ENCODE assay signal across 8 mouse cellular contexts in the genomic region with DNA sequence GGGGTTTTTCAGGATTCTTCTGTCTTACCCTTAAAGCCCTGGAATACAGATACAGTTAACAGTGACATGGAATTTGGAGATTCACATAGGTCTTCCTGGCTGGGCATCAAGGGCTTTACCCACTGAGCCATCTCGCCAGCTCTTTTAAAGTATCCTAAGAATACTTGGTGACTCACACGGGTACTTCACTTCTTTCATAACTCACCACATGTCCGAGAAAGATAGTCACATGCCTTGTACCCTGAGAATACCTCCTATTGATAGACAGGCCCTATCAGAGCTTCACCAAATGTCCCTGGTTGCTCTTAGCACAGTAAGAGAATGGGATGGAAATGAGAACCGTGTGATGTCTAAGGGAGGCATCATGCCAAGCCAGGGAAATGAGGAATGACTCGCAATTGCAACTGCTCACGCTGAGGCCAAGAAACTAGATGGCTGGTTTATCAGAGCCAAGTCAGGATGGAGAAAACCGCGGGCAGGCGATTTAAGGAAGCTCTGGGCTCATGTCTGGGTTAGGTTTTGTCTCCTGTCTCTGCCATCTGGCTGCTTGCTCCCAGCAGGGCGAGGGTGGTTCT. TPM values are rescaled to one million over a fixed set of nuclear protein-coding genes. Genes with fewer than 3 reads are reported as not detected.
DNase-seq lines count a peak whose midpoint lies in the region; ATAC-seq lines count a peak whose summit lies in the region.

No protein-coding gene starts in this region.

- H3K36me3 ChIP-seq in heart, embryonic 13.5 days = no peaks in the 10 kb centered on the region
- H3K36me3 ChIP-seq in liver, embryonic 15.5 days (replicated peaks) = no peaks in the 10 kb centered on the region
- H3K36me3 ChIP-seq in neural tube, embryonic 15.5 days = no peaks in the 10 kb centered on the region

- H3K9me3 ChIP-seq in heart, embryonic 13.5 days = no peaks in the 10 kb centered on the region
- H3K9me3 ChIP-seq in liver, embryonic 15.5 days (replicated peaks) = no peaks in the 10 kb centered on the region
- H3K9me3 ChIP-seq in neural tube, embryonic 15.5 days (replicated peaks) = no peaks in the 10 kb centered on the region

- peaks cover 14% of the 10 kb centered on the region for H3K4me1 ChIP-seq in heart, embryonic 13.5 days
- peaks cover 38% of the 10 kb centered on the region for H3K4me1 ChIP-seq in liver, embryonic 15.5 days (replicated peaks)
- peaks cover 17% of the 10 kb centered on the region for H3K4me1 ChIP-seq in neural tube, embryonic 15.5 days

- peak; percentile 55 for DNase-seq in right cerebral cortex, adult 18-20 months
- no peak for DNase-seq in right cerebral cortex, postnatal 4 days
- DNase-seq in c-Kit-positive CD71-positive TER-119-negative erythroid progenitor cells, embryonic 14.5 days (ENCODE audit: low read depth) = peak; percentile 65
- no peak for DNase-seq in thymus, postnatal 10 days (ENCODE audit: low spot score in 2 of 2)
- no peak for DNase-seq in kidney, postnatal 4 days

- peak overlapping the region; percentile 86 for H3K4me2 ChIP-seq in heart, embryonic 13.5 days
- peak overlapping the region; percentile 93 for H3K4me2 ChIP-seq in liver, embryonic 15.5 days
- H3K4me2 ChIP-seq in neural tube, embryonic 15.5 days = peak overlapping the region; percentile 85

- 0 out of 2 replicates have a peak, but pooled peaks cover 2% of the 10 kb centered on the region for H3K27me3 ChIP-seq in heart, embryonic 13.5 days (replicated peaks)
- no peaks in the 10 kb centered on the region for H3K27me3 ChIP-seq in liver, embryonic 15.5 days
- no peaks in the 10 kb centered on the region for H3K27me3 ChIP-seq in neural tube, embryonic 15.5 days (replicated peaks)

- peak overlapping the region; percentile 83 for H3K9ac ChIP-seq in heart, embryonic 13.5 days
- H3K9ac ChIP-seq in liver, embryonic 15.5 days = peak overlapping the region; percentile 74
- H3K9ac ChIP-seq in neural tube, embryonic 15.5 days (replicated peaks) = peak overlapping the region; percentile 68

- no peak for ATAC-seq in heart, embryonic 13.5 days (ENCODE audit: extremely low read depth, insufficient number of reproducible peaks, low FRiP score, low TSS enrichment)
- ATAC-seq in liver, embryonic 15.5 days (ENCODE audit: insufficient read depth) = peak; percentile 68
- ATAC-seq in neural tube, embryonic 15.5 days (ENCODE audit: low FRiP score) = peak; percentile 29

- H3K27ac ChIP-seq in heart, embryonic 13.5 days (replicated peaks) = peak overlapping the region; percentile 91
- H3K27ac ChIP-seq in liver, embryonic 15.5 days (replicated peaks) = peak overlapping the region; percentile 99
- H3K27ac ChIP-seq in neural tube, embryonic 15.5 days (replicated peaks) = peak overlapping the region; percentile 99

- H3K4me3 ChIP-seq in heart, embryonic 13.5 days = peak overlapping the region; percentile 73
- H3K4me3 ChIP-seq in liver, embryonic 15.5 days (replicated peaks) = peak overlapping the region; percentile 79
- H3K4me3 ChIP-seq in neural tube, embryonic 15.5 days (replicated peaks) = peak overlapping the region; percentile 62

- WGBS in heart, embryonic 13.5 days = 18% methylated on average over 10 of the region's 10 CpGs
- 11% methylated on average over 10 of the region's 10 CpGs for WGBS in liver, embryonic 15.5 days (ENCODE audit: insufficient replicate concordance)
- 24% methylated on average over 10 of the region's 10 CpGs for WGBS in neural tube, embryonic 15.5 days

RNA-seq across cellular contexts. Expression of a gene that starts 44.7 kb away (rescaled TPM):
- polyA plus RNA-seq in heart, embryonic 13.5 days (2015; fragmentation: Nextera tagmentation; extraction: Ambion mirVana) = 103 and 105 TPM in 2 replicates
- polyA plus RNA-seq in liver, embryonic 15.5 days (2015; fragmentation: Nextera tagmentation; extraction: Ambion mirVana) = 48.3 and 49.4 TPM in 2 replicates
- 48.0 and 90.3 TPM in 2 replicates for polyA plus RNA-seq in neural tube, embryonic 15.5 days (2015; fragmentation: Nextera tagmentation; extraction: Ambion mirVana)

Comparison
In these comparisons a context has a peak if more than half of its experiments do, and no peak if none do; other contexts are left out.
1. DNase-seq: peak in right cerebral cortex, adult 18-20 months (single experiment) and c-Kit-positive CD71-positive TER-119-negative erythroid progenitor cells, embryonic 14.5 days (single experiment); none in right cerebral cortex, postnatal 4 days (single experiment), thymus, postnatal 10 days (0 of 2) and kidney, postnatal 4 days (0 of 2).
2. Peak in every context shown above with its lines, with median percentiles within 50 percentile points of each other: H3K27ac ChIP-seq, H3K4me2 ChIP-seq, H3K4me3 ChIP-seq and H3K9ac ChIP-seq.